Mouse (Mus musculus) ES-E14 (cell line): ENCODE data around the gene Myo1d. TPM values are rescaled to one million over a fixed set of nuclear protein-coding genes. Genes with fewer than 3 reads are reported as not detected.

Source experiments
- DNase-seq: peaks from one replicate; pipeline ENCODE4 v3.0.0-alpha.2; 2013; ENCODE audit warnings: low read depth, low spot score
- H3K27ac ChIP-seq: 2 replicates; pipeline ENCODE4 v1.5.1; 2012; ENCODE audit warnings: low read depth, mild to moderate bottlenecking, low read length, moderate library complexity, mixed read lengths; ENCODE audit not compliant: poor library complexity, insufficient read depth, severe bottlenecking
- H3K36me3 ChIP-seq: 2 replicates; pipeline ENCODE4 v1.6.1; 2012; ENCODE audit warnings: mild to moderate bottlenecking, low read length, moderate library complexity, mixed read lengths; ENCODE audit not compliant: control insufficient read depth, poor library complexity, insufficient read depth, severe bottlenecking
- H3K4me1 ChIP-seq, 2 experiments: fragments of 150-350 bp in 1 of 2; sonication (generic) in 1 of 2; 2 replicates each; pipeline ENCODE4 v1.6.1; 2012; ENCODE audit warnings: low read length in 2 of 2, mild to moderate bottlenecking in 1 of 2, mixed read lengths in 1 of 2; ENCODE audit not compliant: control insufficient read depth in 2 of 2, insufficient read depth in 2 of 2, poor library complexity in 1 of 2
- H3K4me3 ChIP-seq, 2 experiments: fragments of 150-350 bp in 1 of 2; sonication (generic) in 1 of 2; 2 replicates each; pipeline ENCODE4 v1.5.1; 2012; ENCODE audit warnings: low read length in 2 of 2, low read depth in 1 of 2, mild to moderate bottlenecking in 1 of 2, mixed read lengths in 1 of 2; ENCODE audit not compliant: insufficient read depth in 1 of 2, poor library complexity in 1 of 2, severe bottlenecking in 1 of 2
- H3K9ac ChIP-seq: 2 replicates; pipeline ENCODE4 v1.6.1; 2012; ENCODE audit warnings: low read depth, mild to moderate bottlenecking, low read length, mixed read lengths; ENCODE audit not compliant: poor library complexity, insufficient read depth, severe bottlenecking
- H3K9me3 ChIP-seq: fragments of 150-350 bp; sonication (generic); 2 replicates; pipeline ENCODE4 v1.6.1; 2012; ENCODE audit warnings: low read depth, mild to moderate bottlenecking, low read length; ENCODE audit not compliant: control insufficient read depth, insufficient read depth
- CHD2 ChIP-seq: IDR thresholded peaks from 2 replicates; pipeline ENCODE4 v1.6.1; 2014; ENCODE audit warnings: mild to moderate bottlenecking, low read depth, low read length, inconsistent platforms
- HCFC1 ChIP-seq: IDR thresholded peaks from 2 replicates; pipeline ENCODE4 v1.6.1; 2012; ENCODE audit warnings: low read length, inconsistent platforms, borderline replicate concordance; ENCODE audit not compliant: insufficient read depth
- MAFK ChIP-seq: IDR thresholded peaks from 2 replicates; pipeline ENCODE4 v1.6.1; 2014; ENCODE audit warnings: mild to moderate bottlenecking, low read depth, low read length, inconsistent platforms; ENCODE audit not compliant: insufficient read depth
- ZC3H11A ChIP-seq: IDR thresholded peaks from 2 replicates; pipeline ENCODE4 v1.6.1; 2012; ENCODE audit warnings: low read depth, mild to moderate bottlenecking, inconsistent platforms, low read length, borderline replicate concordance
- ZNF384 ChIP-seq: IDR thresholded peaks from 2 replicates; pipeline ENCODE4 v1.6.1; 2012; ENCODE audit warnings: low read depth, low read length, inconsistent platforms
- in situ Hi-C, 2 experiments: fragments of 600-800 bp; cut with MboI; formaldehyde crosslinking; loops; one replicate each; pipeline ENCODE4 v1.15.1; 2025; ENCODE audit warnings: low sequenced_read_pairs in 2 of 2, inconsistent platforms in 1 of 2; ENCODE audit not compliant: unreplicated experiment in 2 of 2
- total RNA-seq: library from RNA; depleted of rRNA; stranded (reverse); fragments of 300-350 nt; gene quantifications from 2 replicates; pipeline ENCODE4 v1.2.3, GENCODE M21; 2012

Myo1d gene
- total RNA-seq, 1 experiment, result 2.9 TPM

DNA sequence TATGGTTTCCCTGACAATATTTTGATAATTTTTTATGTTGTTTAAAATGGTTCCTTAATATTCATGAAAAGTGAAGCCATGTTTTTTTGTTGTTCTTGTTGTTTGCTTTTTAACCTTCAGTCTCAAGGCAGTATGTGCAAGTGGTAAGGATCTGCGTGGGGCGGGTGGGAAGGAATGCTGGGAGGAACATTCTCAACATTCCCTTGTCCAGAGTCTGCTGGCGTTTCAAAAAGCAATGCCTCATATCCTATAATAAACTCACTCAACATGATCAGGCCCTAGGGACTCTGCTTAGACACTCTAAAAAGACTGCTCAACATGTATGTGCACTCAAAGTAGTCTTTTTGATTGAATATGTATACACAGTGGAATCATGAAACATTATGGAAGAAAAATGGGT lies 97.1 kb downstream of the Myo1d start:
- H3K4me1 ChIP-seq, result no peaks in the 10 kb centered on the region
- in situ Hi-C loops, result loop anchor here in 1 of 2 experiments (25.0 kb wide), 1 partner anchor 180 kb away; the partner anchor contains the start of gene Spaca3
- no peak overlapping the region for H3K9ac ChIP-seq
- DNase-seq, result no peak
- no peaks in the 10 kb centered on the region for H3K36me3 ChIP-seq
- no peaks in the 10 kb centered on the region for H3K9me3 ChIP-seq
- H3K27ac ChIP-seq, result no peak overlapping the region
- no peak overlapping the region for H3K4me3 ChIP-seq
- TF ChIP-seq HCFC1 (no peak), ZC3H11A (no peak), MAFK (no peak)

DNA sequence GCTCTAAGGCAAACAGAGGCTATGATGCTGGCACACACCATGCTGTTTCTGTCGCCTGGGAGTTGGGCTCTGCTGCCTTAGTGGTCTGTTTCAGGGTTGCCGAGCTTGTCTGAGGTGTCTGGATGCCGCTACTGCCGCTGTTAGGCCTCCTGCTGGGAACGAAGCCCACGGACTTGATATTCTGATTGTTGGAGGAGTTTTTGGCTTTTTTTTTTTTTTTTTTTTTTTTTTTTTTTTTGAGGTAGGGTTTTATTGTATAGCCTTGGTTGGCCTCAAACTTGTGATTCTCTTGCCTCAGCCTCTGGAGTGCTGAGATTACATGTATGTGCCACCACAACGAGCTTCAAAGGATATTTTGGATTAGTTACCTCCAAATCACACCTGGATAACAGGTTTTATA lies 106.8 kb downstream of the Myo1d start:
- Histone ChIP-seq H3K4me3 (no peak overlapping the region), H3K4me1 (no peaks in the 10 kb centered on the region), H3K9ac (no peak overlapping the region), H3K9me3 (no peaks in the 10 kb centered on the region), H3K36me3 (no peaks in the 10 kb centered on the region), H3K27ac (no peak overlapping the region)
- no peak for DNase-seq
- TF ChIP-seq HCFC1, result no peak
- TF ChIP-seq ZNF384, result peak; percentile 67
- in situ Hi-C loops, result no loop called here

DNA sequence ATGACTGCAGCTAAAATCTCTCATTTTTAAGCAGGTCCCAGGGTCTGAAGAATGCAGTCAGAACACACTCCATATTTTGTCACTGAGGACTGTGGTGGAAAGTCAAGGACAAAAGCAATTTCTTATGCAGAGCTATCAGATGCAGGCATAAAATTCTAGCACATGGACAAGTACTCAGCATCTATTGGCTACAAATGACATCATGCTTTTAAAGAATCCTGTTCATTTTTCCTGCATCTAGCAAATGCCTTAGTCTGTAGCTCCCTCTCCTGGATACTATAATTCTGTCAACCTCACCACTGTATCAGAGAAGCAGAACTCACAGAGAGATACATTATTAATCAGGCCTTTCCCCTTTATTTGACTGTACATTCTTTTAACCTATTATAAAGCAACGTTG lies 109.4 kb downstream of the Myo1d start:
- Histone ChIP-seq H3K4me1 (no peaks in the 10 kb centered on the region), H3K27ac (no peak overlapping the region), H3K9ac (no peak overlapping the region), H3K4me3 (no peak overlapping the region), H3K9me3 (no peaks in the 10 kb centered on the region), H3K36me3 (no peaks in the 10 kb centered on the region)
- TF ChIP-seq ZNF384, result no peak
- 0 out of 2 replicates have a peak, but pooled peaks have one; percentile 23 for TF ChIP-seq ZC3H11A
- in situ Hi-C loops, result no loop called here
- peak; percentile 16 for DNase-seq

DNA sequence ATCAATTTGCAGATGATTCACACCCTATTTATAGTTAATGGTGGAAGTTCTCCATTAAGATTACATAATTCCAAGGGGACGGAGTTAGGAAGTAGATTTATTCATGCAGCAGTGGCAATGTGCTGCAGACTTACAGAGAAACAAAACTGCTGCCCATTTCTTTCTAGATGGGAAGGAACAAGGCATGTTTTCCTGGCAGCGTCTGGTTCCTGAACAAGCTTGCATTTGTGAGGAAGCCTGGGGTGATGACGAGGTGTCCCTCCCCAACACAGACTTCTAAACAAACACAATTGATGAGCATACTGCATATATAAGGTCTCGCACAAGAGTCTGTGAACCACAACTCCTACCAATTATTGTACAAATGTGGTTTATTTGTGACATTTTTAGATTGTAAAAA lies 109.9 kb downstream of the Myo1d start:
- H3K27ac ChIP-seq, result no peak overlapping the region
- no peak for TF ChIP-seq ZNF384
- TF ChIP-seq MAFK, result no peak
- TF ChIP-seq HCFC1, result no peak
- no peak for TF ChIP-seq ZC3H11A
- no peak for TF ChIP-seq CHD2
- in situ Hi-C loops, result no loop called here
- H3K9ac ChIP-seq, result no peak overlapping the region
- no peaks in the 10 kb centered on the region for H3K4me1 ChIP-seq
- H3K4me3 ChIP-seq, result no peak overlapping the region
- DNase-seq, result no peak
- no peaks in the 10 kb centered on the region for H3K9me3 ChIP-seq
- no peaks in the 10 kb centered on the region for H3K36me3 ChIP-seq

DNA sequence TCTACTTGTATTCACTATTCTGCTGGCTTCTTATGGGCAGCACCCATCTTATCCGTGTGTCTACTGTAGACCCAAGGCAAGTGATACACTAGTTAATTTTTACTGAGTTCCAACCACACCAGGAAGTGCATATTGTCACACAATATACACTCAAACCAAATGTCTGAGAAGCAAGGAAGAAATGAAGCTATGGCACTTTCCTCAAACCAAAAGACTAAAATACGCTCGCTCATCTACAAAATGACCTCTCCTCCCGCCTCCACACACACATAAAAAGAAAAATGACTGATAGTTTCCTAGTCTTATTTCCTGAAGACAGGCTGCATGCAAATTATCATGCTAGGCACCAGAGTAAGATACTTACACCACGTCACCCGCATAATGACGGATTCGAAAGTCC lies 113.6 kb downstream of the Myo1d start:
- Histone ChIP-seq H3K9me3 (no peaks in the 10 kb centered on the region), H3K4me3 (no peak overlapping the region), H3K27ac (no peak overlapping the region), H3K4me1 (no peaks in the 10 kb centered on the region), H3K9ac (no peak overlapping the region), H3K36me3 (no peaks in the 10 kb centered on the region)
- no peak for DNase-seq
- in situ Hi-C loops, result no loop called here
- TF ChIP-seq ZNF384, result no peak
- no peak for TF ChIP-seq CHD2
- TF ChIP-seq HCFC1, result no peak
- TF ChIP-seq ZC3H11A, result no peak
- no peak for TF ChIP-seq MAFK
